ENCODE assay signal across 10 mouse cellular contexts in genomic region chr1:96870764-96871307, GRCm38 (mm10). TPM values are rescaled to one million over a fixed set of nuclear protein-coding genes. Genes with fewer than 3 reads are reported as not detected.
DNase-seq lines count a peak whose midpoint lies in the region; ATAC-seq and TF ChIP-seq lines count a peak whose summit lies in the region.
"Had no signal": no experiment of that assay in that cellular context is flagged by ENCODE, and none has a peak within 500 bp of the region (broad histone marks: within the 10 kb centered on the region; RNA-seq: fewer than 3 reads in every experiment).

No protein-coding gene starts in this region.

- peak overlapping the region; percentile 88 for H3K4me2 ChIP-seq in kidney, embryonic 16.5 days (replicated peaks; ENCODE audit: low read depth, low read length)
- peak overlapping the region; percentile 82 for H3K4me2 ChIP-seq in midbrain, postnatal 0 days (ENCODE audit: low read depth, low read length, poor library complexity, severe bottlenecking)

- peak overlapping the region; percentile 59 for H3K4me3 ChIP-seq in kidney, embryonic 16.5 days (ENCODE audit: low read length)
- peak overlapping the region; percentile 40 for H3K4me3 ChIP-seq in bone marrow, adult 2 months (replicated peaks; ENCODE audit: control insufficient read depth, low read depth, low read length)
- H3K4me3 ChIP-seq in midbrain, postnatal 0 days (ENCODE audit: low read depth, low read length) = peak overlapping the region; percentile 74

- H3K9me3 ChIP-seq in kidney, embryonic 16.5 days (ENCODE audit: low read length) = no peaks in the 10 kb centered on the region
- H3K9me3 ChIP-seq in midbrain, postnatal 0 days (ENCODE audit: low read length) = no peaks in the 10 kb centered on the region

- no peak for TF ChIP-seq CTCF in bone marrow, adult 2 months (IDR thresholded peaks at IDR 0.05; ENCODE audit: control insufficient read depth, insufficient read depth, low read length)
- no peak for TF ChIP-seq CTCF in midbrain, postnatal 0 days (IDR thresholded peaks at IDR 0.05)

- H3K27ac ChIP-seq in kidney, embryonic 16.5 days (ENCODE audit: low read length) = no peak overlapping the region
- H3K27ac ChIP-seq in bone marrow, adult 2 months (ENCODE audit: control insufficient read depth, insufficient read depth, low read depth, low read length, poor library complexity) = peak overlapping the region; percentile 41; the same call in 1 of the 2 replicates
- H3K27ac ChIP-seq in midbrain, postnatal 0 days (ENCODE audit: low read depth, low read length) = no peak overlapping the region
- H3K27ac ChIP-seq: gastrocnemius, adult 2 months had no signal

- ATAC-seq in kidney, embryonic 16.5 days (ENCODE audit: low FRiP score, low TSS enrichment) = no peak
- peak; percentile 27 to 42; a peak in 2 of 4 replicates for ATAC-seq in hematopoietic stem cell, adult 5-6 weeks (replicated peaks in 1 of 2; ENCODE audit: insufficient read depth in 1 of 2, low FRiP score in 2 of 2, low TSS enrichment in 1 of 2, low read depth in 1 of 2, poor library complexity in 2 of 2, severe bottlenecking in 2 of 2)
- ATAC-seq in midbrain, postnatal 0 days (ENCODE audit: low FRiP score) = no peak
- ATAC-seq: Patski had no signal

- H3K36me3 ChIP-seq in kidney, embryonic 16.5 days (ENCODE audit: insufficient read depth, low read length) = no peaks in the 10 kb centered on the region
- no peaks in the 10 kb centered on the region for H3K36me3 ChIP-seq in midbrain, postnatal 0 days (ENCODE audit: insufficient read depth, low read length)

- DNase-seq in kidney, adult 8-10 months = no peak
- peak; percentile 5 for DNase-seq in midbrain, postnatal 0 days (ENCODE audit: low spot score)
- DNase-seq in spleen, adult 12 weeks (ENCODE audit: low spot score) = no peak
- DNase-seq in adrenal gland, adult 2 months = no peak
- DNase-seq: cerebellum, adult 18-20 months; gastrocnemius, adult 2 months had no signal

- peaks cover 6% of the 10 kb centered on the region; the same call in 1 of the 2 replicates for H3K4me1 ChIP-seq in kidney, embryonic 16.5 days (ENCODE audit: insufficient read depth, low read length)
- no peaks in the 10 kb centered on the region for H3K4me1 ChIP-seq in bone marrow, adult 2 months (ENCODE audit: control insufficient read depth, insufficient read depth, low read length)
- H3K4me1 ChIP-seq in midbrain, postnatal 0 days (ENCODE audit: insufficient read depth, low read length) = no peaks in the 10 kb centered on the region

- H3K27me3 ChIP-seq in kidney, embryonic 16.5 days (ENCODE audit: insufficient read depth, low read length) = no peaks in the 10 kb centered on the region
- H3K27me3 ChIP-seq in midbrain, postnatal 0 days (ENCODE audit: insufficient read depth, low read length) = no peaks in the 10 kb centered on the region

- TF ChIP-seq POLR2A in bone marrow, adult 2 months (IDR thresholded peaks at IDR 0.05; ENCODE audit: borderline replicate concordance, control insufficient read depth, low read depth, low read length) = no peak

- 2% methylated on average over 7 of the region's 7 CpGs for WGBS in kidney, embryonic 16.5 days
- WGBS in bone marrow, adult 2 months = 6% methylated on average over 7 of the region's 7 CpGs
- 9% methylated on average over 7 of the region's 7 CpGs for WGBS in midbrain, postnatal 0 days

- H3K9ac ChIP-seq in kidney, embryonic 16.5 days (replicated peaks; ENCODE audit: low read length) = no peak overlapping the region
- 0 out of 2 replicates have a peak overlapping the region, but pooled peaks have one; percentile 76 for H3K9ac ChIP-seq in midbrain, postnatal 0 days (replicated peaks; ENCODE audit: low read length, poor library complexity, severe bottlenecking)

RNA-seq across cellular contexts. Expression of gene Slco4c1, which starts 1.1 kb away (rescaled TPM):
- 7.5 and 7.7 TPM in 2 replicates for polyA plus RNA-seq in kidney, embryonic 16.5 days (2015; fragmentation: Nextera tagmentation; extraction: Ambion mirVana)
- 1.1 and 1.4 TPM in 2 replicates for polyA plus RNA-seq in bone marrow, adult 2 months (2011; ENCODE audit: insufficient read depth, insufficient read length, low replicate concordance, missing spikeins)
- 0.79 and 4.0 TPM in 2 replicates for total RNA-seq in hematopoietic stem cell, adult 5-6 weeks (2017)
- 2.2 and 3.1 TPM in 2 replicates for total RNA-seq in midbrain, postnatal 0 days (2014; rRNA removed)
- 1.0 and 1.3 TPM in 2 replicates for polyA plus RNA-seq in midbrain, postnatal 0 days (2015; fragmentation: Nextera tagmentation; extraction: Ambion mirVana)
- not detected for total RNA-seq in adrenal gland, adult 2 months (2021)
- polyA plus RNA-seq in adrenal gland, adult 2 months (2012; rRNA removed) = not detected in 2 replicates
- total RNA-seq: gastrocnemius, adult 2 months had no signal
- polyA plus RNA-seq: Patski had no signal

Comparison
In these comparisons a context has a peak if more than half of its experiments do, and no peak if none do; other contexts are left out.
1. ATAC-seq: peak in hematopoietic stem cell, adult 5-6 weeks (2 of 2); none in kidney, embryonic 16.5 days (single experiment) and midbrain, postnatal 0 days (single experiment).
2. Peak in every context shown above with its lines, with median percentiles within 50 percentile points of each other: H3K4me3 ChIP-seq.